Mouse (Mus musculus) megakaryocyte, embryonic 14.5 days (primary cell): ENCODE results near the gene Bean1.

Experiments used
- FLI1 ChIP-seq: IDR thresholded peaks from 2 replicates; pipeline ENCODE4 v1.6.1; 2012; ENCODE audit warnings: low read length, inconsistent platforms, mixed read lengths
- GATA1 ChIP-seq: IDR thresholded peaks from 3 replicates; pipeline ENCODE4 v1.6.1; 2012; ENCODE audit warnings: mixed read lengths, low read length, inconsistent platforms, borderline replicate concordance

GRCm38 (mm10) chr8:104136277-104136676, 34.0 kb upstream of the Bean1 start:
- TF ChIP-seq GATA1 (no peak), FLI1 (no peak)
